Mouse (Mus musculus) heart, embryonic 13.5 days (tissue): ENCODE measurements around the gene Pnp. TPM values are rescaled to one million over a fixed set of nuclear protein-coding genes. Genes with fewer than 3 reads are reported as not detected.
A peak's percentile ranks its signal among the peaks of the same experiment; 100 is the strongest.
"Not testable (repeated sequence)": the region's sequence is repeated elsewhere in the genome, so short reads cannot be mapped to it uniquely, and the experiment has no call there.

Experiments
- ATAC-seq: fragments of 200-750 bp; cut with Nextera tagmentation; 2 replicates; pipeline ENCODE4 v1.8.0; 2017; ENCODE audit warnings: moderate TSS enrichment; ENCODE audit not compliant: insufficient number of reproducible peaks, low FRiP score, low TSS enrichment; ENCODE audit errors: extremely low read depth
- H3K27ac ChIP-seq: fragments of 300-500 bp; sonication (generic); replicated peaks from 2 replicates; pipeline ENCODE4 v1.5.1; 2015; ENCODE audit warnings: moderate library complexity, mild to moderate bottlenecking, inconsistent platforms
- H3K27me3 ChIP-seq: fragments of 300-500 bp; sonication (generic); replicated peaks from 2 replicates; pipeline ENCODE4 v1.6.1; 2015; ENCODE audit warnings: mild to moderate bottlenecking, inconsistent platforms
- H3K36me3 ChIP-seq: fragments of 300-500 bp; sonication (generic); 2 replicates; pipeline ENCODE4 v1.6.1; 2015; ENCODE audit warnings: mild to moderate bottlenecking, inconsistent platforms
- H3K4me1 ChIP-seq: fragments of 300-500 bp; sonication (generic); 2 replicates; pipeline ENCODE4 v1.6.1; 2015; ENCODE audit warnings: inconsistent platforms
- H3K4me2 ChIP-seq: fragments of 300-500 bp; sonication (generic); 2 replicates; pipeline ENCODE4 v1.6.1; 2015; ENCODE audit warnings: inconsistent platforms, mild to moderate bottlenecking, moderate library complexity
- H3K4me3 ChIP-seq: fragments of 300-500 bp; sonication (generic); 2 replicates; pipeline ENCODE4 v1.5.1; 2015; ENCODE audit warnings: moderate library complexity, mild to moderate bottlenecking, inconsistent platforms
- H3K9ac ChIP-seq: fragments of 300-500 bp; sonication (generic); 2 replicates; pipeline ENCODE4 v1.6.1; 2015; ENCODE audit warnings: inconsistent platforms, mild to moderate bottlenecking, moderate library complexity
- H3K9me3 ChIP-seq: fragments of 300-500 bp; sonication (generic); 2 replicates; pipeline ENCODE4 v1.6.1; 2016; ENCODE audit warnings: inconsistent platforms
- WGBS: fragments of 180-500 bp; shearing (Covaris S2); methylation state at CpG from one replicate; pipeline ENCODE4 v1.1.7; 2015; ENCODE audit warnings: mixed read lengths; 5-methylcytosine and 5-hydroxymethylcytosine counted together
- polyA plus RNA-seq: library from polyadenylated mRNA; unstranded; fragments of >200 nt; fragmentation: Nextera tagmentation; extraction: Ambion mirVana; gene quantifications from 2 replicates; pipeline ENCODE4 v1.2.1, GENCODE M21; 2015

Gene Pnp
- polyA plus RNA-seq, 1 experiment from 2014 or later = 36.5 TPM

DNA sequence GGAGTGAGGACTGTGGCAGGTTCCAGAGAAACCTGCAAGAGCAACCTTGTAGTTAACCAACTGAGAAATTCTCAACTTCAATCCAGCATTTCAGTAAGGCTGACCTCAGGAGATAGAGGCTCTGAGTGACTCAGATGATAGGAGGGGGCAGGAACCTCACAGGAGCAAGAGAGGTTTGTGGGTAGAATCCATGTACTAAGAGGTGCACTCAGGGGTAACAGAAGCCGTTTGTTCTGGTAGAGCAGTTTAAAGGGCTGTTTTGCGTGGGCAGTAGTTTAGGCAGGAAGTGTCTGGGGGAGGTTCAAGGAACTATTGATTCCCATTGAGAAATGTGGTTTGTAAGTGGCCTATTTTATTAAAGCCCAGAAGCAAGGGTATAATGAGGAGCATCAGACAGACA, 50.3 kb downstream of the Pnp start:
- H3K36me3 ChIP-seq = no peaks in the 10 kb centered on the region
- H3K9ac ChIP-seq = no peak overlapping the region
- WGBS = 31% methylated on average over 2 of the region's 2 CpGs
- H3K4me3 ChIP-seq = no peak overlapping the region
- no peak overlapping the region for H3K27ac ChIP-seq
- no peak for ATAC-seq
- no peak overlapping the region for H3K4me2 ChIP-seq
- H3K4me1 ChIP-seq = peaks cover 8% of the 10 kb centered on the region
- H3K27me3 ChIP-seq = no peaks in the 10 kb centered on the region
- H3K9me3 ChIP-seq = no peaks in the 10 kb centered on the region

DNA sequence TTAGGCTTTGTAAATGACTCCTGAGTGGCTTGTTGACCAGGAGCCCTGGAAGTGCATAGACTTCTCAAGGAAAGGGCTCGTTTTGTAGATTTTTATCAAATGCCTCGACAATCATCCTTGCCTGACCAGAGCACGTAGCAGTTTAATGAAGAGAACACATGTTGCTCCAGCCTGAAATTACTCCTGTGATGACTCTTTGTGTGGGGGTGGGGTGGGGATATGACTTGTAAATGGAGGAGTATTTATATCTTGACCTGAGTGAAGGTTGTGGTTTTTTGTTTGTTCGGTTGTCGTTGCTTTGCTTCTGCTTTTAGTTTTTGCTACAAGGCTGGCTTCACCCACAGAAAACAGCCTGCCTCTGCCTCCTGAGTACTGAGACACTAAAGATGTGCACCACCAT, 51.0 kb downstream of the Pnp start:
- ATAC-seq = no peak
- Histone ChIP-seq H3K4me3 (no peak overlapping the region), H3K27ac (no peak overlapping the region), H3K9ac (no peak overlapping the region), H3K4me1 (peaks cover 5% of the 10 kb centered on the region), H3K27me3 (no peaks in the 10 kb centered on the region), H3K4me2 (no peak overlapping the region), H3K36me3 (no peaks in the 10 kb centered on the region), H3K9me3 (no peaks in the 10 kb centered on the region)
- 65% methylated on average over 5 of the region's 5 CpGs for whole genome bisulfite sequencing

- WGBS = 58% methylated on average over 2 of the region's 2 CpGs
- no peaks in the 10 kb centered on the region for H3K27me3 ChIP-seq
- ATAC-seq = no peak
- no peaks in the 10 kb centered on the region for H3K36me3 ChIP-seq
- no peaks in the 10 kb centered on the region for H3K9me3 ChIP-seq
- no peaks in the 10 kb centered on the region for H3K4me1 ChIP-seq
- no peak overlapping the region for H3K4me2 ChIP-seq
- H3K4me3 ChIP-seq = no peak overlapping the region
- no peak overlapping the region for H3K27ac ChIP-seq
- no peak overlapping the region for H3K9ac ChIP-seq
Observed at GRCm38 (mm10) chr14:50987668-50988067, 56.8 kb downstream of the Pnp start.

GRCm38 (mm10) chr14:50991037-50991436, 60.2 kb downstream of the Pnp start:
- Histone ChIP-seq H3K36me3 (no peaks in the 10 kb centered on the region), H3K9ac (no peak overlapping the region), H3K4me2 (no peak overlapping the region), H3K27me3 (no peaks in the 10 kb centered on the region), H3K9me3 (no peaks in the 10 kb centered on the region), H3K4me3 (no peak overlapping the region), H3K4me1 (no peaks in the 10 kb centered on the region), H3K27ac (no peak overlapping the region)
- ATAC-seq = no peak
- WGBS = 75% methylated on average over 3 of the region's 3 CpGs

DNA sequence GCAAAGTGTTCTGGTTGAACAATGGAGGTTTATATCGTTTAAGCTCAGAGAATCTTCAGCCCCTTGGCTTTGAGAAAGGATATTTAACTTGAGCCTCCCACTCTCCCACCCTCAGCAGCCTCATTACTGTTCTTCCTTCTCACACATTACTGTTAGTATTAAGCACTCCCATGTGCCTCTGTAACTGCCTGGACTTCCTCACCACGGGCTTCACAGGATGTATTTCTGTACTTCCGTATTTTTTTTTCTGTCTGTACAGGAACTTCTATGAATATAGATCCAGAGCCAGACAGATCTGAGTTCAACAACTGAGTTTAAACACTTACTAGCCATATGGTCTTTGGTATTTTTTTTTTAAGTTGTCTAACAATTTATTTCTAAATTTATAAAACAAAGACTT, 66.2 kb downstream of the Pnp start:
- no peaks in the 10 kb centered on the region for H3K4me1 ChIP-seq
- H3K4me3 ChIP-seq = no peak overlapping the region
- no peaks in the 10 kb centered on the region for H3K36me3 ChIP-seq
- H3K27ac ChIP-seq = peak overlapping the region; percentile 42; the same call in 1 of the 2 replicates
- H3K9me3 ChIP-seq = no peaks in the 10 kb centered on the region
- 56% methylated on average over 3 of the region's 3 CpGs for WGBS
- no peak for ATAC-seq
- H3K9ac ChIP-seq = no peak overlapping the region
- H3K27me3 ChIP-seq = no peaks in the 10 kb centered on the region
- H3K4me2 ChIP-seq = no peak overlapping the region

DNA sequence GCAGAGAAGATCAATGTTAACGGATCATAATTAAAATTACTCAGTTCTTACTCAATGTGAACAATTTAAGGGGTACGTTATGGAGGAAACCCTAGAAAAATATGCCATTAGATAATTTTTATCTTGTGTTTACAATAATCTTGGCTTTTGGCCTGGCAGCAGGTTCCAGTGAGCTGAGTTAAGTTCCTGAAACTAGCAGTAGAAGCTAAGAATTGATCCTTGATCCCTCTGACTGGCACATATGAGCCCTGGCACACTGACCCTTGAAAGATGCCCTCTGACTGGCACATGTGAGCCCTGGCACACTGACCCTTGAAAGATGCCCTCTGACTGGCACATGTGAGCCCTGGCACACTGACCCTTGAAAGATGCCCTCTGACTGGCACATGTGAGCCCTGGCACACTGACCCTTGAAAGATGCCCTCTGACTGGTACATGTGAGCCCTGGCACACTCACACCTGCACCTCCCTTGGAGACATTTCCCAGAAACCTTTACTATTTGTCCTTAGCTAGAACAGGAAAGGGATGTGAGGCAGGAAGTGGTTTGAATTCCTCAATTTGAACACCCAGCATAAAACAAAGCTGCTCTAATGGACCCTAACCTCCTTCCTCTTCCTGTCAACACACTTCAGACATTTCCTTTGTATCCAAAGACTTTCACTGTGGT, 67.3 kb downstream of the Pnp start:
- Histone ChIP-seq H3K9ac (no peak overlapping the region), H3K4me1 (no peaks in the 10 kb centered on the region), H3K4me2 (no peak overlapping the region), H3K9me3 (no peaks in the 10 kb centered on the region), H3K36me3 (no peaks in the 10 kb centered on the region), H3K4me3 (no peak overlapping the region), H3K27me3 (no peaks in the 10 kb centered on the region), H3K27ac (peak overlapping the region; percentile 42; the same call in 1 of the 2 replicates)
- 52% methylated on average over 2 of the region's 2 CpGs for WGBS
- no peak for ATAC-seq

DNA sequence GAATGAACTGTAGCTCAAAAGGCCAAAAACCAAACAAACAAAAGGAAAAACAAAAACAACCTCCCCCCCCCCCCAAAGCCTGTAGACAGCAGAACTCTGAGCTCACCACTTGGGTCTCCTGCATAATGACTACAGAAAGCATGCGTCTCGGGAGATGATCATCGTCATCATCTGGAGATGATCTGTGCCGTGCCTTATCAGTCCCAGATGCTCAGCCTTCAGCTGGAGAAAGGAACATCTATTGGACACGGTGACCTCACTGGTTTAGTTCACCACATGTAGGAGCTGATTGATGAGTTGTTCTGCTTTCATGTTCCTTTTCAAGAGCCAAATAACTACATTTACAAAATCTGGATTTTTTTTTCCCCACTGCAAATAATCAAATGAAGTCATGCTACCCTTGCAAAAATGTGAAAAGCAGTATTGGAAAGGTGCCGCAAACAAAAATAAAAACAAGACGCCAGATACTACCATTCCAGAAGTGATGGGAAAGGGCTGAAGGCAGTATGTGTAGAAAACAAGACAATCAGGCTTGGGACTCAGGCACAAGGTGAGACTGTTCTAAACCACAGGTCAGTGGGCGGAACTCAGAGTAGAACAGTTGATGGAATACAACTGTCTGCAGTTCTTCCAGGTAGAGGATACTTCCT, 76.4 kb downstream of the Pnp start, which contains the start of gene Rnase10:
Gene Rnase10 (plus strand): TSS at position 600 of the 650 bp plus-strand sequence.
- Histone ChIP-seq H3K9ac (peak within 1 kb of the TSS; percentile 57; the same call in 1 of the 2 replicates), H3K27me3 (no peaks in the 10 kb centered on the region), H3K4me2 (peak within 1 kb of the TSS; percentile 38; the same call in 1 of the 2 replicates), H3K27ac (peak within 1 kb of the TSS; percentile 96), H3K9me3 (no peaks in the 10 kb centered on the region), H3K36me3 (no peaks in the 10 kb centered on the region), H3K4me3 (no peak within 1 kb of the TSS), H3K4me1 (peaks cover 31% of the 10 kb centered on the region)
- no peak for ATAC-seq
- WGBS = 70% methylated on average over 8 of the region's 8 CpGs

DNA sequence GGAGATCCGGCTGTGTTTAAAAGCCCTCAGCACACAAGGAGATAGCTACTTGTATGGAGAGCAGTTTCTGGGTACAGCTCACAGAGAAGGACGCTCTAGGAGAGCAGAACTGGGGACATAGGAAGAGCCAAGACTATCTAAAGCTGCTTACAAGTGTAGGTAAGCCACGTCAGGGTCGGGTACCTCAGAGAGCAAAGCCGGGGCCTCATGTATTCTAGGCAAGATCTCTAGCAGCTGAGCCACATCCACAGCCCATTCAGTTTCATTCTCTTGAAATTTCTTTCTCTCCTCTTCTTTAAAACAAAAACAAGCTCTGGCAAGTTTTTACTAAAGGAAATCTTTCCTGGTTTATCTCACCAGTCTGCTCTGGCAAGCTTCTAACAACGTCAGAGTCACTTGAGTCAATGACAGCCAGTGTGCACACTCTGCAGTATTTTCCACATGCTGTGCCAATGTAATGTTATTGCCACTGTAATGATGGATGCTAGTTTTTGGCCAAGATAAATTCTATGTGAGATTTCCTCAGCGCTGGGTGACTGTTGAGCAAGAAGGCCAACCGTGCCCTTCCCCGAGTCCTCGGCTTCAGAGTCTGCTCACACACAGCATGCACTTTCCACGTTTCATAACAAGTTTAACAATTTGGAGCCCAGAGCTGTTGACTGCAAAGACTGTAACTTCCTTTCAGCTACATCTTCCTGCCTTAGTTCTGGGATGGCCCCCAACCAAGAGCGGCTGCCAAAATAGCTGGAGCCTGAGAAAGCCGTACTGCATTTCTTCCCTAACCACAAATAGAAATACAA, 77.2 kb downstream of the Pnp start:
- ATAC-seq = peak; percentile 78
- Histone ChIP-seq H3K4me3 (no peak overlapping the region), H3K9me3 (no peaks in the 10 kb centered on the region), H3K4me2 (peak overlapping the region; percentile 38; the same call in 1 of the 2 replicates), H3K9ac (peak overlapping the region; percentile 57; the same call in 1 of the 2 replicates), H3K4me1 (peaks cover 31% of the 10 kb centered on the region), H3K27ac (peak overlapping the region; percentile 96), H3K36me3 (no peaks in the 10 kb centered on the region), H3K27me3 (no peaks in the 10 kb centered on the region)
- WGBS = 38% methylated on average over 13 of the region's 13 CpGs

- 74% methylated on average over 4 of the region's 4 CpGs for WGBS
- H3K4me2 ChIP-seq = peak overlapping the region; percentile 38; the same call in 1 of the 2 replicates
- peaks cover 31% of the 10 kb centered on the region for H3K4me1 ChIP-seq
- ATAC-seq = no peak
- no peak overlapping the region for H3K9ac ChIP-seq
- H3K36me3 ChIP-seq = no peaks in the 10 kb centered on the region
- no peaks in the 10 kb centered on the region for H3K9me3 ChIP-seq
- peak overlapping the region; percentile 96 for H3K27ac ChIP-seq
- no peaks in the 10 kb centered on the region for H3K27me3 ChIP-seq
- no peak overlapping the region for H3K4me3 ChIP-seq
Observed at GRCm38 (mm10) chr14:51008781-51009180, 77.9 kb downstream of the Pnp start.

DNA sequence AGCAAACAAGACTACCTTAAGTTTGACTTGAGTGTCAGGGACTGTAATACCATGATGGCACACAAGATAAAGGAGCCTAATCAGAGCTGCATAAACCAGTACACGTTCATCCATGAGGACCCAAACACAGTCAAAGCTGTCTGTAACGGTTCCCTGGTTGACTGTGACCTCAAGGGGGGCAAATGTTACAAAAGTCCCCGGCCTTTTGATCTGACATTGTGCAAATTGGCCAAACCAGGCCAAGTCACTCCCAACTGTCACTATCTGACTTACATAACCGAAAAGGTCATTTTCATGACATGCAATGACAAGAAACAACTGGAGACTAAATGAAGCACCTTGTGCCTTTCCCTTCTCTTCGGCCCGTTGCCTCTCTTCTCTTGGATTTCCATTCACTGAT, 78.7 kb downstream of the Pnp start:
- no peaks in the 10 kb centered on the region for H3K9me3 ChIP-seq
- no peaks in the 10 kb centered on the region for H3K27me3 ChIP-seq
- H3K4me2 ChIP-seq = no peak overlapping the region
- peak overlapping the region; percentile 96 for H3K27ac ChIP-seq
- no peak for ATAC-seq
- 77% methylated on average over 6 of the region's 6 CpGs for WGBS
- H3K36me3 ChIP-seq = no peaks in the 10 kb centered on the region
- H3K4me1 ChIP-seq = peaks cover 31% of the 10 kb centered on the region
- no peak overlapping the region for H3K4me3 ChIP-seq
- no peak overlapping the region for H3K9ac ChIP-seq

DNA sequence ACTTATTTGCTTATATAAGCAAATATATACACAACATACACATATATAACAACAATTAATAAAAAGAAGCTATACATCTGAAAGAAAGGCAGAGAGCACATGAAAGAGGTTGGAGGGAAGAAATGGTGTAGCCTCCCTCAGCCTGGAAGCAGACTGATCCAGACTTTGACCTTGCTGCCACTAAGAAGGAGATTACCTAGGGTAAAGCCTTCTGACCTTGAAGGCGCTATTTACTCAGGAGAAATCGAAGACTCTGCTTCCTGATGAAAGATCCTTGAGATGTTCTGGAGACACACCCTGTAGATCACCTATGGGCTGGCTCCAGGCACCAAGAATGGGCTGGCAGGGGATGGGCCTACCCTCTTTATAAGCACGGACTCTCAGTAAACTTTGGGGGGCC, 83.8 kb downstream of the Pnp start:
- H3K9me3 ChIP-seq, H3K27me3 ChIP-seq, H3K36me3 ChIP-seq, H3K27ac ChIP-seq, ATAC-seq, H3K4me2 ChIP-seq, H3K4me3 ChIP-seq, H3K9ac ChIP-seq, H3K4me1 ChIP-seq: not testable (repeated sequence)
- 81% methylated on average over 3 of the region's 3 CpGs for WGBS
